Mouse (Mus musculus) stomach, embryonic 16.5 days (tissue): ENCODE data around the gene Ccn1. TPM values are rescaled to one million over a fixed set of nuclear protein-coding genes. Genes with fewer than 3 reads are reported as not detected.

ENCODE experiments used
- ATAC-seq: fragments of 200-750 bp; cut with Nextera tagmentation; 2 replicates; pipeline ENCODE4 v1.8.0; 2017; ENCODE audit warnings: moderate number of reproducible peaks, moderate TSS enrichment; ENCODE audit not compliant: insufficient read depth, low FRiP score
- H3K27ac ChIP-seq: fragments of 300-500 bp; sonication (generic); 2 replicates; pipeline ENCODE4 v1.5.1; 2014; ENCODE audit warnings: low read length
- H3K27me3 ChIP-seq: fragments of 300-500 bp; sonication (generic); 2 replicates; pipeline ENCODE4 v1.6.1; 2014; ENCODE audit warnings: low read length, control low read depth, mixed read lengths; ENCODE audit not compliant: control insufficient read depth, insufficient read depth
- H3K36me3 ChIP-seq: fragments of 300-500 bp; sonication (generic); 2 replicates; pipeline ENCODE4 v1.6.1; 2014; ENCODE audit warnings: low read length; ENCODE audit not compliant: control insufficient read depth, insufficient read depth
- H3K4me1 ChIP-seq: fragments of 300-500 bp; sonication (generic); 2 replicates; pipeline ENCODE4 v1.6.1; 2014; ENCODE audit warnings: low read length, control low read depth, mixed read lengths; ENCODE audit not compliant: control insufficient read depth, insufficient read depth
- H3K4me2 ChIP-seq: fragments of 300-500 bp; sonication (generic); 2 replicates; pipeline ENCODE4 v1.6.1; 2014; ENCODE audit warnings: low read depth, low read length, mixed read lengths
- H3K4me3 ChIP-seq: fragments of 300-500 bp; sonication (generic); replicated peaks from 2 replicates; pipeline ENCODE4 v1.5.1; 2014; ENCODE audit warnings: mild to moderate bottlenecking, low read length
- H3K9ac ChIP-seq: fragments of 300-500 bp; sonication (generic); 2 replicates; pipeline ENCODE4 v1.6.1; 2014; ENCODE audit warnings: low read length
- H3K9me3 ChIP-seq: fragments of 300-500 bp; sonication (generic); replicated peaks from 2 replicates; pipeline ENCODE4 v1.6.1; 2016; ENCODE audit warnings: low read length, control low read depth; ENCODE audit not compliant: control insufficient read depth
- WGBS: fragments of 180-500 bp; shearing (Covaris S2); extraction: QIAGEN DNeasy Blood & Tissue Kit; methylation state at CpG from one replicate; pipeline ENCODE4 v1.1.7; 2014; 5-methylcytosine and 5-hydroxymethylcytosine counted together
- polyA plus RNA-seq: library from polyadenylated mRNA; unstranded; fragments of >200 nt; fragmentation: Nextera tagmentation; extraction: Ambion mirVana; gene quantifications from 2 replicates; pipeline ENCODE4 v1.2.1, GENCODE M21; 2015

Ccn1 gene
- polyA plus RNA-seq, result 50.4 and 52.6 TPM in 2 replicates

- H3K36me3 ChIP-seq, result no peaks in the 10 kb centered on the region; the same call in 1 of the 2 replicates
- no peaks in the 10 kb centered on the region for H3K9me3 ChIP-seq
- H3K9ac ChIP-seq, result peak within 1 kb of the TSS; percentile 83
- peaks cover 19% of the 10 kb centered on the region for H3K4me1 ChIP-seq
- ATAC-seq, result peak; percentile 74
- under 1% methylated on average over 28 of the region's 29 CpGs for WGBS
- H3K4me3 ChIP-seq, result peak within 1 kb of the TSS; percentile 64
- H3K27ac ChIP-seq, result peak within 1 kb of the TSS; percentile 95
- H3K27me3 ChIP-seq, result no peaks in the 10 kb centered on the region; the same call in 1 of the 2 replicates
- peak within 1 kb of the TSS; percentile 86 for H3K4me2 ChIP-seq
Measured at GRCm38 (mm10) chr3:145649852-145650202, at the start of gene Ccn1. Ccn1 (minus strand) TSS chr3:145649981.

GRCm38 (mm10) chr3:145693361-145693760, 43.6 kb upstream of the Ccn1 start:
- no peak for ATAC-seq
- no peak overlapping the region for H3K9ac ChIP-seq

GRCm38 (mm10) chr3:145692037-145692436, 42.3 kb upstream of the Ccn1 start:
- 54% methylated on average over 9 of the region's 9 CpGs for WGBS

More at GRCm38 (mm10) chr3:145693361-145693760, 43.6 kb upstream of the Ccn1 start:
- Histone ChIP-seq H3K4me1 (peaks cover 12% of the 10 kb centered on the region; the same call in 1 of the 2 replicates), H3K27me3 (no peaks in the 10 kb centered on the region), H3K27ac (no peak overlapping the region), H3K4me3 (no peak overlapping the region), H3K4me2 (no peak overlapping the region), H3K36me3 (no peaks in the 10 kb centered on the region), H3K9me3 (no peaks in the 10 kb centered on the region)
- 79% methylated on average over 2 of the region's 2 CpGs for WGBS

GRCm38 (mm10) chr3:145691415-145691814, 41.6 kb upstream of the Ccn1 start:
- H3K4me3 ChIP-seq, result no peak overlapping the region
- H3K4me1 ChIP-seq, result peaks cover 12% of the 10 kb centered on the region; the same call in 1 of the 2 replicates
- no peaks in the 10 kb centered on the region for H3K9me3 ChIP-seq
- ATAC-seq, result no peak
- H3K27ac ChIP-seq, result peak overlapping the region; percentile 62
- no peaks in the 10 kb centered on the region for H3K36me3 ChIP-seq
- no peak overlapping the region for H3K4me2 ChIP-seq
- no peaks in the 10 kb centered on the region for H3K27me3 ChIP-seq
- H3K9ac ChIP-seq, result no peak overlapping the region; the same call in 1 of the 2 replicates
- 60% methylated on average over 7 of the region's 7 CpGs for WGBS

More at GRCm38 (mm10) chr3:145692037-145692436, 42.3 kb upstream of the Ccn1 start:
- Histone ChIP-seq H3K27me3 (no peaks in the 10 kb centered on the region), H3K9ac (no peak overlapping the region), H3K4me3 (no peak overlapping the region), H3K4me1 (peaks cover 12% of the 10 kb centered on the region; the same call in 1 of the 2 replicates), H3K36me3 (no peaks in the 10 kb centered on the region), H3K9me3 (no peaks in the 10 kb centered on the region), H3K27ac (peak overlapping the region; percentile 62), H3K4me2 (peak overlapping the region; percentile 24; the same call in 1 of the 2 replicates)
- ATAC-seq, result peak; percentile 81

GRCm38 (mm10) chr3:145689271-145689670, 39.5 kb upstream of the Ccn1 start:
- no peak for ATAC-seq
- Histone ChIP-seq H3K27me3 (no peaks in the 10 kb centered on the region), H3K9ac (no peak overlapping the region), H3K4me2 (no peak overlapping the region), H3K4me3 (no peak overlapping the region), H3K27ac (no peak overlapping the region), H3K36me3 (no peaks in the 10 kb centered on the region), H3K9me3 (no peaks in the 10 kb centered on the region), H3K4me1 (peaks cover 15% of the 10 kb centered on the region; the same call in 1 of the 2 replicates)
- 90% methylated on average over 9 of the region's 9 CpGs for WGBS

- Histone ChIP-seq H3K4me3 (no peak overlapping the region), H3K27me3 (no peaks in the 10 kb centered on the region), H3K9me3 (no peaks in the 10 kb centered on the region), H3K4me2 (no peak overlapping the region), H3K4me1 (peaks cover 15% of the 10 kb centered on the region; the same call in 1 of the 2 replicates), H3K9ac (no peak overlapping the region), H3K36me3 (no peaks in the 10 kb centered on the region), H3K27ac (no peak overlapping the region)
- WGBS, result 54% methylated on average over 5 of the region's 5 CpGs
- ATAC-seq, result no peak
Measured at GRCm38 (mm10) chr3:145687836-145688235, 38.1 kb upstream of the Ccn1 start.

GRCm38 (mm10) chr3:145684604-145685441, 35.0 kb upstream of the Ccn1 start:
- Histone ChIP-seq H3K4me2 (no peak overlapping the region), H3K36me3 (no peaks in the 10 kb centered on the region), H3K9me3 (no peaks in the 10 kb centered on the region), H3K4me3 (no peak overlapping the region), H3K27me3 (no peaks in the 10 kb centered on the region), H3K27ac (no peak overlapping the region), H3K4me1 (0 out of 2 replicates have a peak, but pooled peaks cover 4% of the 10 kb centered on the region), H3K9ac (no peak overlapping the region)
- 38% methylated on average over 19 of the region's 19 CpGs for WGBS
- ATAC-seq, result no peak

- Histone ChIP-seq H3K27me3 (no peaks in the 10 kb centered on the region), H3K4me2 (no peak overlapping the region), H3K4me3 (no peak overlapping the region), H3K27ac (no peak overlapping the region), H3K9me3 (no peaks in the 10 kb centered on the region), H3K9ac (no peak overlapping the region), H3K4me1 (0 out of 2 replicates have a peak, but pooled peaks cover 4% of the 10 kb centered on the region), H3K36me3 (no peaks in the 10 kb centered on the region)
- WGBS, result 57% methylated on average over 4 of the region's 4 CpGs
- ATAC-seq, result no peak
Measured at GRCm38 (mm10) chr3:145684201-145684600, 34.4 kb upstream of the Ccn1 start.

- peak; percentile 50; the same call in 1 of the 2 replicates for ATAC-seq
- Histone ChIP-seq H3K4me1 (0 out of 2 replicates have a peak, but pooled peaks cover 4% of the 10 kb centered on the region), H3K27ac (no peak overlapping the region; the same call in 1 of the 2 replicates), H3K9me3 (no peaks in the 10 kb centered on the region), H3K27me3 (no peaks in the 10 kb centered on the region), H3K36me3 (no peaks in the 10 kb centered on the region), H3K9ac (no peak overlapping the region), H3K4me2 (no peak overlapping the region), H3K4me3 (no peak overlapping the region)
- 63% methylated on average over 10 of the region's 10 CpGs for WGBS
Measured at GRCm38 (mm10) chr3:145681348-145681935, 31.7 kb upstream of the Ccn1 start.
